Mouse (Mus musculus) common myeloid progenitor, adult 5-6 weeks (primary cell): ENCODE measurements at regions not wholly inside any gene's neighbourhood (a gene's known extent, or its start where the extent isn't known, plus 50 kb on each side); places are given as distances from the start of the nearest gene placed in this dataset.
A peak's percentile ranks its signal among the peaks of the same experiment; 100 is the strongest.

Experiments
- ATAC-seq: replicated peaks from 2 replicates; pipeline ENCODE4 v1.8.0; 2016; ENCODE audit warnings: low read depth, mild to moderate bottlenecking, moderate TSS enrichment, inconsistent platforms; ENCODE audit not compliant: poor library complexity, severe bottlenecking

DNA sequence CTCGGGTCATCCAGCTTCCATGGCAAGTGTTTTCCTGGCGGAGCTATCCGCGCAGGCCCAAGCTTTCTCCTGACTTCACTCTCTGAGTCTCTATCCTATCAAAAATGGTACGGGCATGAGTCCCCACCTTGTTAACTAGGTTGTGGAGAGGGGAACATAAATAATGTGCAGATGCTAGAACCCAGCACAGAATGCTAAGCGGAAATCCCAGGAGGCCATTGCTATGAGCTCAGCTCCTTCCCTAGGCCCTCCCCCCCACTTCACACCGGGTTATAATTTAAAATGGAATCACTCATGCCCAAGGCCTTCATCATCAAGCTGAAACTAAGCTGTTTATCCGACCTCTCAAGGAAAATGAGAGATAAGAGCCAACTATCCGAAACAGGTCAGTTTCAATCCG lies 60.4 kb upstream of the Cd83 start:
- no peak for ATAC-seq

DNA sequence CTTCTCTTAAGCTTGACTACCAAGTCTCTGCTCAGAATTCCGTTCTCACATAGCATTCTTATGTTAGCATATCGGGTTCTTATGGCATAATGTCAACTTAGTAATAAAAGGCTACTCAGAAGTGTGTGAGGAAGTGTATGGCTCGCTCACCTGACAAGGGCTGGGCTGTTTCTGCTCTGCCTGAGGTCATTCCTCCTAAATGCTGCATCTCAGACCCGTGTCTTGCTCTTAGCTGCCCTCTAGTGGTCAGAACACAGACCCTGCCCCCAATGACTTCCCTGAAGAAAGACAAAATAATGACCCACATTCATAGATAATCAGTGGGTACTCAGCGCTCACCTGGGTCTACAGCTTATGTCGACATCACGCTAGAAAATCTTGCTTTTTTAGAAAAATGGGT lies 58.9 kb upstream of the Cd83 start:
- ATAC-seq: peak; percentile 71; the same call in 1 of the 2 replicates

DNA sequence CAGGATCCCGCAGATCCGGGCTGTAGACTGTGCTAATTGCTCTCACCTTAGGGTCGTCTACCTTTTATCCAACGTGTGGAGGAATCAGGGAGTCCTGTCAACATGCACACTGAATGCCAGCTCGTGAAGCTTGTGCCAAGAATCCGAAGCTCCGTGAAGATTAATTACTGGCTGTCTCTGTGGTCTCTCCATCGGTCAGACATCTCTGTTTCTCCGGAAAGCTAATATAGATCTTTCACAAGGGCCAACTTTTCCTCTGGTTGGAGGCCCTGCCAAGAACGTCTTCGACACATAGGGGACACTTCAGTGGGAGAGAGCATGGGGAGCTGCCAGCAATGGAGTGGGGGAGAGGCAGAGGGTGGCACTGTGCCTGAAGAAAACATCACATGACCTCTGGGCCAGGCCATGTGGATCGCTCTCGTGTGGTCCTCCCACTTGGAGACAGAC lies 57.7 kb upstream of the Cd83 start:
- no peak for ATAC-seq

DNA sequence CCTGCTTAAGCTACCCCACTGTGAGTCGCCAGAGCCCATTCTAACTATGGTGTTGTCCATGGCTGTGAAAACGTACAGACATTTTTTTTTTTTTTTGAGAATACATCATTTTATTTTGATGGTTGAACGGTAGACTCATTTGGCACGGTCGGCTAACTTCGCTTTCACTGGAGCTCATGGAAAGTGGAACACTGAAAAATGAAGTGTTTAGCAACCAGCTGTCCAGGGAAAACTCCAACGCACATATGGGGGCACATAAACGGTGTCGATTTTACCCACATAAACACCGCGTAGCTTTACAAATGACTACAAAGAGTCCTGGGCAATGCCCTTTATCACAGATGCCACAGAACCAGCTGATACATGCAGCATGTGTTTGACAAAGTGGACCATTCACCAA lies 55.0 kb upstream of the Cd83 start:
- no peak for ATAC-seq

DNA sequence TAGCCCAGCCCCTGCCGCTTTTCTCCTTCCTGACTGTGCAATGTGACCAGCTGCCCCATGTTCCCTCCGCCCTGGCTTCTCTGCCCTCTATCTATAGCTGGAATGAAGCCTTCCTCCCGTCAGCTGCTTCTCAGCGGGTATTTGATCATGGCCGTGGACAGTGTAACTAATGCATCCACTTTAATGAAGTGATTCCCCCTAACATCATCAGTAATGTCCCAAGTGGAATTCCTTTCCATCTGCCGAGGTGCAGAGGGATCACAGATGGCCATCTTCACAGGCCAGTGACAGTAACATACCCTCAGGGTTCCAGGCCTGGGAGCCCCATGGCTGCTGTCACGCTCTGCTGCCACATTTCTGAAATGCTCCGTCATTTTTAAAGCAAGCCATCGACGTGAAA lies 51.5 kb upstream of the Cd83 start:
- ATAC-seq: no peak

DNA sequence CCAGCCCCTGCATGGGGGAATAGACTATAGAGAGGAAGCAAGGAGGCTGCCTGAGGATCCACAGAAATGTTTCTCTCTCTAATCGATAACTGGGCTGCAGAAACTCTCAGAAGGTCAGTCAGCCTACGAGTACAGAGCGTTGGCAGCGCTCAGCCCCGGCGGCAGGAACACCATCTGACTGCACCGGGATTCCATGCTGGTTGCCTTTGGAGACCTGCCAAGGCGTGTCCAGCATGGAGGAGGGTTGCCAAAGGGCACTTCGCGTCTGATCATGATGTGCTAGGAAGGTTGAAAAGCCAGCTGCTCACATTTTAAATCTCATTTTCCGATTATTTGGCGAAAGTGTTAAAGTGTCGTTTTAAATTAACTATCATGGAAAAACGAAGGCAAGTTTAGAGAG lies 49.9 kb upstream of the Cd83 start:
- no peak for ATAC-seq
